Mouse (Mus musculus) hindlimb bud, embryonic 11.5 days (tissue): ENCODE results near the gene Dync2h1.
"Not testable (repeated sequence)": the region's sequence is repeated elsewhere in the genome, so short reads cannot be mapped to it uniquely, and the experiment has no call there.

ENCODE experiments used
- DNase-seq: peaks from one replicate; pipeline ENCODE4 v3.0.0-alpha.2; 2012; ENCODE audit warnings: low read depth, low spot score; ENCODE audit errors: extremely low spot score

Gene Dync2h1

GRCm38 (mm10) chr9:7184172-7184896, at the start of gene Dync2h1, which contains the start of gene Dcun1d5:
Gene Dync2h1 (minus strand): TSS chr9:7184446.
Gene Dcun1d5 (plus strand): TSS chr9:7184520.
- peak; percentile 87 for DNase-seq

- DNase-seq: no peak
Measured at GRCm38 (mm10) chr9:7221460-7221859, 37.2 kb upstream of the Dync2h1 start.

GRCm38 (mm10) chr9:7221024-7221423, 36.8 kb upstream of the Dync2h1 start:
- DNase-seq: no peak

- no peak for DNase-seq
Measured at GRCm38 (mm10) chr9:7216240-7216639, 32.0 kb upstream of the Dync2h1 start.

- DNase-seq: not testable (repeated sequence)
Measured at GRCm38 (mm10) chr9:7190694-7191093, 6.4 kb upstream of the Dync2h1 start.

- DNase-seq: no peak
Measured at GRCm38 (mm10) chr9:7184897-7185291, 648 bp upstream of the Dync2h1 start.

GRCm38 (mm10) chr9:7176618-7177610, 7.3 kb downstream of the Dync2h1 start:
- peak; percentile 83 for DNase-seq

- no peak for DNase-seq
Measured at GRCm38 (mm10) chr9:7173756-7174155, 10.5 kb downstream of the Dync2h1 start.

GRCm38 (mm10) chr9:7167339-7167998, 16.8 kb downstream of the Dync2h1 start:
- no peak for DNase-seq

GRCm38 (mm10) chr9:7160688-7161087, 23.6 kb downstream of the Dync2h1 start:
- no peak for DNase-seq

GRCm38 (mm10) chr9:7159718-7160117, 24.5 kb downstream of the Dync2h1 start:
- DNase-seq: no peak

GRCm38 (mm10) chr9:7158605-7159004, 25.6 kb downstream of the Dync2h1 start:
- no peak for DNase-seq

GRCm38 (mm10) chr9:7154391-7154790, 29.9 kb downstream of the Dync2h1 start:
- no peak for DNase-seq

GRCm38 (mm10) chr9:7122863-7123262, 61.4 kb downstream of the Dync2h1 start:
- no peak for DNase-seq

- DNase-seq: no peak
Measured at GRCm38 (mm10) chr9:7110166-7110565, 74.1 kb downstream of the Dync2h1 start.

- no peak for DNase-seq
Measured at GRCm38 (mm10) chr9:7101361-7101760, 82.9 kb downstream of the Dync2h1 start.

- DNase-seq: no peak
Measured at GRCm38 (mm10) chr9:7074625-7075024, 109.6 kb downstream of the Dync2h1 start.

GRCm38 (mm10) chr9:7070846-7071245, 113.4 kb downstream of the Dync2h1 start:
- no peak for DNase-seq

GRCm38 (mm10) chr9:7050588-7050987, 133.7 kb downstream of the Dync2h1 start:
- DNase-seq: no peak

GRCm38 (mm10) chr9:7042635-7043273, 141.5 kb downstream of the Dync2h1 start:
- no peak for DNase-seq

GRCm38 (mm10) chr9:7041231-7041630, 143.0 kb downstream of the Dync2h1 start:
- no peak for DNase-seq
